Mouse (Mus musculus) brain, embryonic 14.5 days (tissue): Measurements from ENCODE around the gene Il1rapl2.

Experiments
- CTCF ChIP-seq: fragments of 200-500 bp; IDR thresholded peaks from 2 replicates; pipeline ENCODE4 v1.5.1; 2012; ENCODE audit warnings: inconsistent platforms, mild to moderate bottlenecking, moderate library complexity, borderline replicate concordance; ENCODE audit not compliant: insufficient read depth, insufficient read length; ENCODE audit errors: extremely low read depth
- POLR2A ChIP-seq: fragments of 200-500 bp; IDR thresholded peaks from 2 replicates; pipeline ENCODE4 v1.6.1; 2012; ENCODE audit warnings: mild to moderate bottlenecking, inconsistent platforms, borderline replicate concordance; ENCODE audit not compliant: poor library complexity, insufficient read depth, insufficient read length, severe bottlenecking; ENCODE audit errors: extremely low read depth

GRCm38 (mm10) chrX:138433794-138434193 is 863.4 kb downstream of the Il1rapl2 start:
- TF ChIP-seq CTCF, result no peak
- TF ChIP-seq POLR2A, result no peak
